Mouse (Mus musculus): ENCODE results near the gene Fat3. TPM values are rescaled to one million over a fixed set of nuclear protein-coding genes. Genes with fewer than 3 reads are reported as not detected.

Fat3 gene
- total RNA-seq, 2 experiments from 2014 or later = not detected

- no peak for ATAC-seq (replicated peaks; ENCODE audit: low FRiP score, poor library complexity, severe bottlenecking)
Measured at GRCm38 (mm10) chr9:16074116-16074515, 427.0 kb downstream of the Fat3 start.

- ATAC-seq (replicated peaks; ENCODE audit: low FRiP score, poor library complexity, severe bottlenecking) = no peak
Measured at GRCm38 (mm10) chr9:16063447-16063846, 437.6 kb downstream of the Fat3 start.

- ATAC-seq (replicated peaks; ENCODE audit: low FRiP score, poor library complexity, severe bottlenecking) = no peak
Measured at GRCm38 (mm10) chr9:16062472-16062871, 438.6 kb downstream of the Fat3 start.

- no peak for ATAC-seq (replicated peaks; ENCODE audit: low FRiP score, poor library complexity, severe bottlenecking)
Measured at GRCm38 (mm10) chr9:16046686-16047085, 454.4 kb downstream of the Fat3 start.

- ATAC-seq (replicated peaks; ENCODE audit: low FRiP score, poor library complexity, severe bottlenecking) = no peak
Measured at GRCm38 (mm10) chr9:16037375-16037774, 463.7 kb downstream of the Fat3 start.

- no peak for ATAC-seq (replicated peaks; ENCODE audit: low FRiP score, poor library complexity, severe bottlenecking)
Measured at GRCm38 (mm10) chr9:16036346-16036745, 464.7 kb downstream of the Fat3 start.

- no peak for ATAC-seq (replicated peaks; ENCODE audit: low FRiP score, poor library complexity, severe bottlenecking)
Measured at GRCm38 (mm10) chr9:16029715-16030285, 471.3 kb downstream of the Fat3 start.

GRCm38 (mm10) chr9:16029066-16029465, 472.0 kb downstream of the Fat3 start:
- no peak for ATAC-seq (replicated peaks; ENCODE audit: low FRiP score, poor library complexity, severe bottlenecking)

GRCm38 (mm10) chr9:16028394-16028911, 472.6 kb downstream of the Fat3 start:
- no peak for ATAC-seq (replicated peaks; ENCODE audit: low FRiP score, poor library complexity, severe bottlenecking)

- ATAC-seq (replicated peaks; ENCODE audit: low FRiP score, poor library complexity, severe bottlenecking) = no peak
Measured at GRCm38 (mm10) chr9:16026054-16026453, 475.0 kb downstream of the Fat3 start.

- no peak for ATAC-seq (replicated peaks; ENCODE audit: low FRiP score, poor library complexity, severe bottlenecking)
Measured at GRCm38 (mm10) chr9:16024706-16025105, 476.4 kb downstream of the Fat3 start.

GRCm38 (mm10) chr9:16014115-16014514, 487.0 kb downstream of the Fat3 start:
- ATAC-seq (replicated peaks; ENCODE audit: low FRiP score, poor library complexity, severe bottlenecking) = no peak

GRCm38 (mm10) chr9:16011382-16011781, 489.7 kb downstream of the Fat3 start:
- no peak for ATAC-seq (replicated peaks; ENCODE audit: low FRiP score, poor library complexity, severe bottlenecking)

- no peak for ATAC-seq (replicated peaks; ENCODE audit: low FRiP score, poor library complexity, severe bottlenecking)
Measured at GRCm38 (mm10) chr9:16007516-16007915, 493.6 kb downstream of the Fat3 start.

GRCm38 (mm10) chr9:16002991-16003390, 498.1 kb downstream of the Fat3 start:
- ATAC-seq (replicated peaks; ENCODE audit: low FRiP score, poor library complexity, severe bottlenecking) = no peak

- no peak for ATAC-seq (replicated peaks; ENCODE audit: low FRiP score, poor library complexity, severe bottlenecking)
Measured at GRCm38 (mm10) chr9:15994762-15995161, 506.3 kb downstream of the Fat3 start.

- no peak for ATAC-seq (replicated peaks; ENCODE audit: low FRiP score, poor library complexity, severe bottlenecking)
Measured at GRCm38 (mm10) chr9:15994177-15994576, 506.9 kb downstream of the Fat3 start.

GRCm38 (mm10) chr9:15992158-15992846, 508.8 kb downstream of the Fat3 start:
- ATAC-seq (replicated peaks; ENCODE audit: low FRiP score, poor library complexity, severe bottlenecking) = no peak

- ATAC-seq (replicated peaks; ENCODE audit: low FRiP score, poor library complexity, severe bottlenecking) = no peak
Measured at GRCm38 (mm10) chr9:15978317-15978716, 522.8 kb downstream of the Fat3 start.

GRCm38 (mm10) chr9:15976959-15977663, 524.0 kb downstream of the Fat3 start:
- ATAC-seq (replicated peaks; ENCODE audit: low FRiP score, poor library complexity, severe bottlenecking) = no peak

- ATAC-seq (replicated peaks; ENCODE audit: low FRiP score, poor library complexity, severe bottlenecking) = no peak
Measured at GRCm38 (mm10) chr9:15975999-15976398, 525.1 kb downstream of the Fat3 start.
